Mouse (Mus musculus) kidney, embryonic 16.5 days (tissue): ENCODE data around the gene Med12. TPM values are rescaled to one million over a fixed set of nuclear protein-coding genes. Genes with fewer than 3 reads are reported as not detected.

ENCODE experiments used
- polyA plus RNA-seq: library from polyadenylated mRNA; unstranded; fragments of >200 nt; fragmentation: Nextera tagmentation; extraction: Ambion mirVana; gene quantifications from 2 replicates; pipeline ENCODE4 v1.2.1, GENCODE M21; 2015

The Med12 gene
- polyA plus RNA-seq, 1 experiment from 2014 or later: 40.8 TPM

Other genes starting within 250 kb of the Med12 start
- gene Tex11, start 214.4 kb upstream of the Med12 start, polyA plus RNA-seq: not detected in 2 replicates
- gene Slc7a3, start 188.0 kb upstream of the Med12 start, polyA plus RNA-seq: 2.2 and 2.6 TPM in 2 replicates
- 53.7 and 55.4 TPM in 2 replicates for gene Snx12, start 51.5 kb upstream of the Med12 start, polyA plus RNA-seq
- gene Foxo4, start 19.5 kb upstream of the Med12 start, polyA plus RNA-seq: 3.3 and 3.9 TPM in 2 replicates
- gene Gm614, start 10.0 kb upstream of the Med12 start, polyA plus RNA-seq: not detected in 2 replicates
- 26.0 and 26.5 TPM in 2 replicates for gene Il2rg, start 5.8 kb upstream of the Med12 start, polyA plus RNA-seq
- gene Gm20489, start 5.0 kb upstream of the Med12 start, polyA plus RNA-seq: not detected in 2 replicates
- gene Nlgn3, start 25.1 kb downstream of the Med12 start, polyA plus RNA-seq: 6.8 and 7.5 TPM in 2 replicates
- gene Gjb1, start 102.3 kb downstream of the Med12 start, polyA plus RNA-seq: 33.6 and 40.6 TPM in 2 replicates
- 30.9 and 31.6 TPM in 2 replicates for gene Zmym3, start 146.8 kb downstream of the Med12 start, polyA plus RNA-seq
- 457 and 479 TPM in 2 replicates for gene Nono, start 155.3 kb downstream of the Med12 start, polyA plus RNA-seq
- gene Itgb1bp2, start 175.1 kb downstream of the Med12 start, polyA plus RNA-seq: 4.0 and 4.8 TPM in 2 replicates